Mouse (Mus musculus) hindbrain, embryonic 11.5 days (tissue): ENCODE measurements at regions not wholly inside any gene's neighbourhood (a gene's known extent, or its start where the extent isn't known, plus 50 kb on each side); places are given as distances from the start of the nearest gene placed in this dataset.
A peak's percentile ranks its signal among the peaks of the same experiment; 100 is the strongest.

Experiments
- ATAC-seq: fragments of 200-750 bp; cut with Nextera tagmentation; 2 replicates; pipeline ENCODE4 v1.8.0; 2017; ENCODE audit warnings: mild to moderate bottlenecking, moderate TSS enrichment, moderate library complexity; ENCODE audit not compliant: low FRiP score
- DNase-seq: peaks from one replicate; pipeline ENCODE4 v3.0.0-alpha.2; 2015; ENCODE audit warnings: low spot score
- H3K27ac ChIP-seq: fragments of 300-500 bp; sonication (generic); 2 replicates; pipeline ENCODE4 v1.5.1; 2014; ENCODE audit warnings: mild to moderate bottlenecking, low read depth, low read length
- H3K27me3 ChIP-seq: fragments of 300-500 bp; sonication (generic); 2 replicates; pipeline ENCODE4 v1.6.1; 2014; ENCODE audit warnings: mild to moderate bottlenecking, low read length, moderate library complexity, mixed read lengths; ENCODE audit not compliant: control insufficient read depth, insufficient read depth
- H3K36me3 ChIP-seq: fragments of 300-500 bp; sonication (generic); 2 replicates; pipeline ENCODE4 v1.6.1; 2014; ENCODE audit warnings: mild to moderate bottlenecking, low read length, moderate library complexity, mixed read lengths; ENCODE audit not compliant: control insufficient read depth, insufficient read depth
- H3K4me1 ChIP-seq: fragments of 300-500 bp; sonication (generic); replicated peaks from 2 replicates; pipeline ENCODE4 v1.6.1; 2014; ENCODE audit warnings: low read length, mixed read lengths; ENCODE audit not compliant: control insufficient read depth, insufficient read depth
- H3K4me2 ChIP-seq: fragments of 300-500 bp; sonication (generic); replicated peaks from 2 replicates; pipeline ENCODE4 v1.6.1; 2014; ENCODE audit warnings: mild to moderate bottlenecking, low read depth, low read length
- H3K4me3 ChIP-seq: fragments of 300-500 bp; sonication (generic); 2 replicates; pipeline ENCODE4 v1.5.1; 2014; ENCODE audit warnings: low read depth, low read length
- H3K9ac ChIP-seq: fragments of 300-500 bp; sonication (generic); 2 replicates; pipeline ENCODE4 v1.6.1; 2014; ENCODE audit warnings: low read depth, low read length
- H3K9me3 ChIP-seq: fragments of 300-500 bp; sonication (generic); 2 replicates; pipeline ENCODE4 v1.6.1; 2016; ENCODE audit warnings: low read length; ENCODE audit not compliant: control insufficient read depth
- WGBS: fragments of 180-500 bp; shearing (Covaris S2); extraction: QIAGEN DNeasy Blood & Tissue Kit; methylation state at CpG from one replicate; pipeline ENCODE4 v1.1.7; 2014; 5-methylcytosine and 5-hydroxymethylcytosine counted together

DNA sequence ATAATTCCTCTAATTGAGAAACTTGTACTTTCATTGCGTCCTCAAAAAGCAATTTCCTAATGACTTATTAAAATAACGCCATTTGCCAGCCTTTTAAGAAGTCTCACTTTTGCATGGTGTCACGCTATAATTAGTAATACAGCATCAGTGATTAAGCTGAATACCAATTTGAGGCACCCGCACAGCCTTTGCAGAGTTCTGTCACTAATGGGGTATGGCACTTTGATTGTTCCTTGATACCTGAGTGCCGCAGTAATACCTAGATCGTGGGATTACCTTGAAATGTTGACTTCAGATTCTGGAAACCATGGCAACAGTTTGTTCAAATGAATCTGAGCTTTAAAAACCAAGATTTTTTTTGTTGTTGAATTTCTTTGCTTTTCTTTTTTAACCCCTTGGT, 202.7 kb upstream of the Igfbp7 start:
- no peak for ATAC-seq
- 91% methylated on average over 6 of the region's 6 CpGs for WGBS
- Histone ChIP-seq H3K4me1 (no peaks in the 10 kb centered on the region), H3K27ac (no peak overlapping the region), H3K27me3 (no peaks in the 10 kb centered on the region), H3K4me2 (no peak overlapping the region), H3K4me3 (no peak overlapping the region), H3K36me3 (no peaks in the 10 kb centered on the region), H3K9me3 (no peaks in the 10 kb centered on the region), H3K9ac (no peak overlapping the region)
- no peak for DNase-seq

- no peak for DNase-seq
- 92% methylated on average over 4 of the region's 4 CpGs for WGBS
- Histone ChIP-seq H3K4me2 (no peak overlapping the region), H3K36me3 (no peaks in the 10 kb centered on the region), H3K27me3 (no peaks in the 10 kb centered on the region), H3K4me3 (no peak overlapping the region), H3K4me1 (no peaks in the 10 kb centered on the region), H3K27ac (no peak overlapping the region), H3K9me3 (no peaks in the 10 kb centered on the region), H3K9ac (no peak overlapping the region)
- no peak for ATAC-seq
Measured at GRCm38 (mm10) chr5:77594719-77595118, 186.9 kb upstream of the Igfbp7 start.

GRCm38 (mm10) chr5:77589252-77589651, 181.4 kb upstream of the Igfbp7 start:
- Histone ChIP-seq H3K4me1 (no peaks in the 10 kb centered on the region), H3K36me3 (no peaks in the 10 kb centered on the region), H3K4me3 (no peak overlapping the region), H3K4me2 (no peak overlapping the region), H3K9ac (no peak overlapping the region), H3K9me3 (no peaks in the 10 kb centered on the region), H3K27me3 (no peaks in the 10 kb centered on the region), H3K27ac (no peak overlapping the region)
- DNase-seq (no peak), ATAC-seq (no peak)
- WGBS, result 92% methylated on average over 3 of the region's 3 CpGs

GRCm38 (mm10) chr5:77581702-77582101, 173.9 kb upstream of the Igfbp7 start:
- Histone ChIP-seq H3K27ac (no peak overlapping the region), H3K4me2 (no peak overlapping the region)

DNA sequence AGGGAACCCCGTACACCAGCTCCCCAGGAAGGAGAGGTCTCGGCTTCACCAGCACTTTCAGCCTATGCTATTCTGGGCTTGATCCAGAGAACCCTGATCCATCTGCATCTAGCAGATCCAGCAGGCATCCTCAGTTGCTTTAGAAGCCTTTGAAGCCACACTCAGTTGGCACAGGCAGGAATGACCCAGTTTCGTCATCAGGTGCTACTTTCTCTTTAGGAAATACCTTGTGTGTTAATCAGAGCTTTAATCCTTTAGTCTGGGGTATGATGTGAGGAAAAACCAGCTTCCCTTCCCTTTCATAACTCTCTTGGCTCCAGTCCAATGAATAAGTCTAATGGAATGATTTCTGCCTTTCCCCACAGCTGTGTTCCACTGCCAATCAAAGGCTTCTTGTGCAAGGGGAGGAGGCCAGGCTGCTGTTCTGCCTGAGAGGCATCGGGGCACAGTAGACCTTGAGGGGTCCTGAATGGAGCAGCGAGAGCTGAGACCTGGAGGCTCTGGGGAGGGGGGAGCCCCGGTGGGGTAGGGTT, 173.3 kb upstream of the Igfbp7 start:
- peak; percentile 22 for DNase-seq
- no peaks in the 10 kb centered on the region for H3K9me3 ChIP-seq
- WGBS, result 52% methylated on average over 6 of the region's 6 CpGs
- H3K36me3 ChIP-seq, result no peaks in the 10 kb centered on the region
- no peaks in the 10 kb centered on the region for H3K4me1 ChIP-seq
- ATAC-seq, result peak; percentile 58; the same call in 1 of the 2 replicates
- H3K4me2 ChIP-seq, result no peak overlapping the region
- no peak overlapping the region for H3K9ac ChIP-seq
- no peaks in the 10 kb centered on the region for H3K27me3 ChIP-seq
- no peak overlapping the region for H3K4me3 ChIP-seq
- peak overlapping the region; percentile 49; the same call in 1 of the 2 replicates for H3K27ac ChIP-seq

More at GRCm38 (mm10) chr5:77581702-77582101, 173.9 kb upstream of the Igfbp7 start:
- ATAC-seq (no peak), DNase-seq (no peak)
- H3K9ac ChIP-seq, result no peak overlapping the region
- H3K27me3 ChIP-seq, result no peaks in the 10 kb centered on the region
- WGBS, result 69% methylated on average over 6 of the region's 6 CpGs
- no peak overlapping the region for H3K4me3 ChIP-seq
- H3K4me1 ChIP-seq, result no peaks in the 10 kb centered on the region
- no peaks in the 10 kb centered on the region for H3K36me3 ChIP-seq
- H3K9me3 ChIP-seq, result no peaks in the 10 kb centered on the region

DNA sequence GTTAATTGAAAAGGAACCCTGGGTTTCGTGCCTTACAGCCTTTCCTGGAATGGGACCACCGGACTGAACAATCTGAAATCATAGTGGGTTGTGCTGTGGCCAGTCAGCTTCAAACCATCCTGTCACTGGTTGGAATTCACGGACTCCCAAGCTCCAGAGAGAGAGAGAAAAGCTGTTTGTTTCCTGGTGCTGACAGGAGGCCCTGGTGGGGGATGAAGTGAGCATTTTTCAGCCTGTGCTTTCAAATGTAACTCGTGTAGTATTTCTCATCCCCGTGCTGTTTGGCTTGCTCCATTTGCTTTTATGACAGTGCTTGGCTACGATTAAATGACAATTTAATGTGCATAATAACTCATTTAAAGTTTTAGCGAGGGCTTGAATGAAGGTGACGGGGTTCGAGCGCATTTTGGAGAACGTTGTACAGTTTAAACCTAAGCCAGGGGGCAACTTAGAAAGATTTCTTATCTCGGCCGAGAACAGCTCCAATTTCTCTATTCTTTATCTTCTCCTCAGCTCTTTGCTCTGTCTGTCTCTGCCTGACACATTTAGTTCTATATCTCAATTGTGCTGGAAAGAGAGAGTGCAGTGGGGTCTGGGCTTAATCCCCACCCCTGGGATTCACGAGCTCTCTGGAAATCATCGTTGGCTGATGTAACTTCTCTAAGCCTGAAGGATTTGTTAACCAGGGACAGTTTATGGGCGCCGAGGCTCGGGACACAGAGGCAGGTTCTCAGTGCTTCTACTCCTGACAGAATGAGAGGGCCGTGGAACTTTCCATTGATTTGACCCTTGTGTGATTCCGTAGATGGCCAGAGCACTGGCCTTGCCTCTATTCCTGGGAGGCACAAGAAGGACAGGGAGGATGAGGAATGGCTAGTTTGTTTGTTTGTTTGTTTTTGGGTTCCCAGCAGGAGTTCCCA, 172.2 kb upstream of the Igfbp7 start:
- Histone ChIP-seq H3K36me3 (no peaks in the 10 kb centered on the region), H3K27me3 (no peaks in the 10 kb centered on the region), H3K9me3 (no peaks in the 10 kb centered on the region), H3K4me3 (no peak overlapping the region), H3K9ac (no peak overlapping the region), H3K4me2 (no peak overlapping the region), H3K27ac (no peak overlapping the region), H3K4me1 (no peaks in the 10 kb centered on the region)
- DNase-seq (peak; percentile 16), ATAC-seq (no peak)
- 62% methylated on average over 20 of the region's 20 CpGs for WGBS

DNA sequence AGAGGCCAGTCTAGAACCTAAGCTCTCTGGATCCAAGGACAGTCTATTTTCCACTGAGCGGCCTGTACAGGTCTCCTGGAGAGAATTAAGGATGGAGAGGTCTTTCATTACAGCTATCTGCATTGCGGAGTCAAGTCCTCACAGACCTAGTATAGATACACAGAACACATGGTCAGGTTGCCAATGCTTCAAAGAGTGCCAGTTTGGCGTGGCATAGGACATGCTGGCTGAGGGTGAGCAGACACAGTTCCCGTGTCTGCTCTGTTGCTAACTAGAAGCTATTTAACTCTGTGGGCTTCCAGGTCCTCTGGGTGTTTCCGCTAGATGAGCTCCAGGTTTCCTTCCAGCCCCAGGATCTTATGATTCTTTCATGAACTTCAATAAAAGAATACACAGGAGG, 169.0 kb upstream of the Igfbp7 start:
- Histone ChIP-seq H3K27ac (no peak overlapping the region), H3K36me3 (no peaks in the 10 kb centered on the region), H3K9ac (no peak overlapping the region), H3K4me2 (no peak overlapping the region), H3K4me1 (no peaks in the 10 kb centered on the region), H3K27me3 (no peaks in the 10 kb centered on the region), H3K4me3 (no peak overlapping the region), H3K9me3 (no peaks in the 10 kb centered on the region)
- no peak for ATAC-seq
- WGBS, result 92% methylated on average over 5 of the region's 5 CpGs
- DNase-seq, result no peak

GRCm38 (mm10) chr5:77575780-77576179, 167.9 kb upstream of the Igfbp7 start:
- Histone ChIP-seq H3K9me3 (no peaks in the 10 kb centered on the region), H3K4me3 (no peak overlapping the region), H3K27ac (no peak overlapping the region), H3K9ac (no peak overlapping the region), H3K36me3 (no peaks in the 10 kb centered on the region), H3K4me1 (no peaks in the 10 kb centered on the region), H3K27me3 (no peaks in the 10 kb centered on the region), H3K4me2 (no peak overlapping the region)
- 89% methylated on average over 8 of the region's 8 CpGs for WGBS
- no peak for ATAC-seq
- DNase-seq, result no peak

GRCm38 (mm10) chr5:77570364-77570763, 162.5 kb upstream of the Igfbp7 start:
- no peaks in the 10 kb centered on the region for H3K9me3 ChIP-seq
- no peak overlapping the region for H3K4me2 ChIP-seq
- no peaks in the 10 kb centered on the region for H3K4me1 ChIP-seq
- H3K9ac ChIP-seq, result no peak overlapping the region
- no peaks in the 10 kb centered on the region for H3K36me3 ChIP-seq
- no peak for ATAC-seq
- H3K4me3 ChIP-seq, result no peak overlapping the region
- DNase-seq, result no peak
- H3K27me3 ChIP-seq, result no peaks in the 10 kb centered on the region
- no peak overlapping the region for H3K27ac ChIP-seq
- WGBS, result 72% methylated on average over 9 of the region's 9 CpGs
